ENCODE assay signal across 13 mouse cellular contexts in the genomic region with DNA sequence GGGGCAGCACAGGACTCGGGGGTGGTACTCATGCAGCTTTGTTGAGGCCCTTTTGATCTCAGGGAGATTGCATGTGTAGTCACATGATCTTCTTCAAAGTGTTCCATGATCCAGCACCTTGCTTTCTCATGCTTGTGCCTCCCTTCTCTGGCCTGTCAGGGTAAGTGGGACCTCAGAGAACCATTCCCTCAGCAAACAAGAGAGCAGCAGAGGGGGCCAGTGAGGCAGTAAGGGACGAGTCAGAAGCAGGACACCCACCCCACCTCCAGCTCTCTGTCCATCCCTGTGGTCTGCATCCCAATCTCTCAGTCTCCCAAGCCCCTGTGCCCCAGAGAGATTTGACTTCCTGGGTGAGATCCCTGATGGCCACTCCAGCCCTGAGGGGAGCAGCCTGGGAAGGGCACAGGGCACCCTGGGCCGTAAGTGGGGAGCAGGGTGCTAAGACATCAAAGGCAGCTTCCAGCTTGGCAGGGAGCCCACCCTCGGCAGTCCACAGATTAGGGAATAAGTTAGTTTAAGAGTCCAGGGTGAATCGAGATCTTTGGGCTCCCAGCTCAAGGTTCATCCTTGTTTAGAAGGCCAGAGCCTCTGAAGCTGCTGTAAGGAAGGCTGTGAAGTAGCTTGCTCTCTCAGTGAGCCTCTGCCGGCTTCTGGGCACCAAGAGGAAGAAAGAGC. TPM values are rescaled to one million over a fixed set of nuclear protein-coding genes. Genes with fewer than 3 reads are reported as not detected.
DNase-seq lines count a peak whose midpoint lies in the region; ATAC-seq lines count a peak whose summit lies in the region.
"Had no signal": no experiment of that assay in that cellular context is flagged by ENCODE, and none has a peak within 500 bp of the region (broad histone marks: within the 10 kb centered on the region; RNA-seq: fewer than 3 reads in every experiment).

No protein-coding gene starts in this region.

- H3K27ac ChIP-seq in limb, embryonic 12.5 days: no peak overlapping the region
- H3K27ac ChIP-seq in limb, embryonic 10.5 days: no peak overlapping the region
- H3K27ac ChIP-seq: liver, embryonic 12.5 days had no signal

- peak; percentile 94 for DNase-seq in heart, adult 11 months
- DNase-seq in heart, postnatal 25 days (ENCODE audit: low spot score): no peak
- no peak for DNase-seq in limb, embryonic 10.5 days (ENCODE audit: low spot score)
- DNase-seq in adrenal gland, postnatal 36 days: peak; percentile 38 to 66
- peak; percentile 28 for DNase-seq in lung, postnatal 25 days (ENCODE audit: low spot score)
- DNase-seq in frontal cortex, postnatal 14 days (ENCODE audit: low spot score in 2 of 2): no peak
- no peak for DNase-seq in Muller cell, postnatal 12 days (ENCODE audit: inconsistent ontology term)
- DNase-seq: B cell, adult 2 months; cerebellum, adult 11 months had no signal

- no peaks in the 10 kb centered on the region for H3K9me3 ChIP-seq in limb, embryonic 12.5 days
- H3K9me3 ChIP-seq in limb, embryonic 10.5 days (replicated peaks): no peaks in the 10 kb centered on the region
- H3K9me3 ChIP-seq: liver, embryonic 12.5 days had no signal

- 52% methylated on average over 6 of the region's 6 CpGs for WGBS in limb, embryonic 12.5 days
- 58% methylated on average over 6 of the region's 6 CpGs for WGBS in limb, embryonic 10.5 days

- no peak for ATAC-seq in limb, embryonic 12.5 days (ENCODE audit: insufficient number of reproducible peaks, insufficient read depth, low FRiP score, low TSS enrichment, low read depth)
- ATAC-seq: inflammation-experienced regulatory T-cells, adult 6 months; liver, embryonic 12.5 days had no signal

- H3K27me3 ChIP-seq in limb, embryonic 12.5 days: no peaks in the 10 kb centered on the region; the same call in 1 of the 2 replicates
- H3K27me3 ChIP-seq in limb, embryonic 10.5 days (ENCODE audit: low read depth, poor library complexity, severe bottlenecking): no peaks in the 10 kb centered on the region

- intact Hi-C loops in heart, postnatal 25 days (cut with DNase I): loop anchor here (5.0 kb wide), 1 partner anchor 39 kb away; no protein-coding TSS in a partner anchor

- no peaks in the 10 kb centered on the region; the same call in 1 of the 2 replicates for H3K4me1 ChIP-seq in limb, embryonic 12.5 days (replicated peaks)
- peaks cover 8% of the 10 kb centered on the region for H3K4me1 ChIP-seq in limb, embryonic 10.5 days

- H3K9ac ChIP-seq in limb, embryonic 12.5 days (replicated peaks): 0 out of 2 replicates have a peak overlapping the region, but pooled peaks have one; percentile 42
- H3K9ac ChIP-seq: liver, embryonic 12.5 days had no signal

- no peak overlapping the region for H3K4me3 ChIP-seq in limb, embryonic 12.5 days (replicated peaks)
- no peak overlapping the region for H3K4me3 ChIP-seq in limb, embryonic 10.5 days
- H3K4me3 ChIP-seq: liver, embryonic 12.5 days; myocyte had no signal

- H3K36me3 ChIP-seq in limb, embryonic 12.5 days: no peaks in the 10 kb centered on the region
- H3K36me3 ChIP-seq in limb, embryonic 10.5 days: no peaks in the 10 kb centered on the region
- H3K36me3 ChIP-seq: liver, embryonic 12.5 days had no signal

- H3K4me2 ChIP-seq in limb, embryonic 12.5 days: no peak overlapping the region
- H3K4me2 ChIP-seq: liver, embryonic 12.5 days had no signal

RNA-seq across cellular contexts. Expression of a gene that starts 1.8 kb away (rescaled TPM):
- under 1 TPM; 0.10 to 0.11 TPM for total RNA-seq in heart, postnatal 25 days (2021)
- polyA plus RNA-seq in limb, embryonic 12.5 days (2016; fragmentation: Nextera tagmentation; extraction: Ambion mirVana): not detected in 2 replicates
- 0.09 TPM in 1 of 2 replicates, not detected in the other for polyA plus RNA-seq in limb, embryonic 10.5 days (2016; fragmentation: Nextera tagmentation; extraction: Ambion mirVana)
- under 1 TPM; 0.13 to 0.17 TPM for total RNA-seq in adrenal gland, postnatal 36 days (2021)
- polyA plus RNA-seq: inflammation-experienced regulatory T-cells, adult 6 months; myocyte had no signal

RNA-seq across cellular contexts. Expression of a gene that starts 55.4 kb away (rescaled TPM):
- total RNA-seq in heart, postnatal 25 days (2021): 100 to 1,000 TPM; 101 to 115 TPM
- 1.3 and 1.5 TPM in 2 replicates for polyA plus RNA-seq in limb, embryonic 12.5 days (2016; fragmentation: Nextera tagmentation; extraction: Ambion mirVana)
- polyA plus RNA-seq in limb, embryonic 10.5 days (2016; fragmentation: Nextera tagmentation; extraction: Ambion mirVana): 0.19 and 0.48 TPM in 2 replicates
- total RNA-seq in adrenal gland, postnatal 36 days (2021): under 1 TPM; 0.23 to 0.26 TPM

Comparison
In these comparisons a context has a peak if more than half of its experiments do, and no peak if none do; other contexts are left out.
1. DNase-seq: peak in heart, adult 11 months (single experiment), adrenal gland, postnatal 36 days (2 of 2) and lung, postnatal 25 days (single experiment); none in heart, postnatal 25 days (single experiment), limb, embryonic 10.5 days (single experiment), frontal cortex, postnatal 14 days (0 of 2) and Muller cell, postnatal 12 days (single experiment).
2. RNA of a gene that starts 55.4 kb away (total RNA-seq): 101 to 115 TPM in heart, postnatal 25 days; 0.23 to 0.26 TPM in adrenal gland, postnatal 36 days; every median in the first group is over 10 times any median in the second.